Mouse (Mus musculus): Measurements from ENCODE around the gene Efs.
A peak's percentile ranks its signal among the peaks of the same experiment; 100 is the strongest.
"Not testable (repeated sequence)": the region's sequence is repeated elsewhere in the genome, so short reads cannot be mapped to it uniquely, and the experiment has no call there.

Efs gene

DNA sequence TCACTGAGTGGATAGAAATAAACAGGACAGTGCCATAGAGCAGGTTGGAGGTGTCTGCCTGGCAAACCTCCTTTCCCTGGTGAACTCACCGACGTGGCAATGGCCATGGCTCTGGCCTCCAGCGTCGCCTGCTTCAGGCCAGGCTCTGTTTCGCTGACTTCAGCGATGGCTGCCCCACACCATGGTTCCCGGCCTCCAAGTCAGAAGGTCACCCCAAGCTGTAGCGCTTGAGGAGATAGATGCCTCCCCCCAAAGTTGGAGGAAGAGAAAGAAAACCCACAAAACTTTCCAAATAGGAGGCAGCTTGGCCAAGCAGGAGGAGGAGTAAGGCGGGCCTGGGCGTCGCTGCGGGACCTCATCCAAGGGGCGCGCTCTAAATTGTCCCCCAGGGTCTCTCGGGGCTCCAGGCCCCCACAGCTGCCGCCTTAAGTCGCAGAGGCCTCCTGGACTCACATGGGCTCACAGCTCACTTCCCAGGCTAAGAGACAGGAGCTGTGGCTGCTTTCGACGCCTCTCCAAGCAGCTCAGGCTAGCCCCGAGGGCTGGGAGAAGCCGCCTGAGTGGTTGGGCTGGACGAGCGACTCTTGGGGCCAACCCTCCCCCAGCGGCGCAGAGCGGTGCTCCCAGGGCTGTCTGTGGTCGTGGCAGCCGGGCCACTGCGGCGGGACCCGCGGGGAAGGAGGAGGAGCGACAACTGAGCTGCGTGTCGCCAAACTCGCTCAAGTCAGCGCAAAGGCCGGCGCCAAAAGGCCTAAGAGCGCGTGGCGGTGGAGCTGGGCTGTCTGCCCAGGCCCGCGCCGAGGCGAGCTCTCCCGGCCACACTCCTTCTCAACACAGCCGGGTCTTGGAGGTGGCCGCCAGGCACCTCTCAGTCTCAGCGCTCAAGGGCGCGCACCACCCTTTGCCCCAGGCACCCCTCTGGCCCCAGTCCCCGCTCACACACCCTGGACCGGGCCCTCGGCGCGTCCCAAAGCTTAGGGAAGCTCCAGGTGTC is at the start of gene Efs:
Gene Efs (minus strand): TSS at position 778 of the 994 bp plus-strand sequence.
- peak; percentile 58 for DNase-seq

DNA sequence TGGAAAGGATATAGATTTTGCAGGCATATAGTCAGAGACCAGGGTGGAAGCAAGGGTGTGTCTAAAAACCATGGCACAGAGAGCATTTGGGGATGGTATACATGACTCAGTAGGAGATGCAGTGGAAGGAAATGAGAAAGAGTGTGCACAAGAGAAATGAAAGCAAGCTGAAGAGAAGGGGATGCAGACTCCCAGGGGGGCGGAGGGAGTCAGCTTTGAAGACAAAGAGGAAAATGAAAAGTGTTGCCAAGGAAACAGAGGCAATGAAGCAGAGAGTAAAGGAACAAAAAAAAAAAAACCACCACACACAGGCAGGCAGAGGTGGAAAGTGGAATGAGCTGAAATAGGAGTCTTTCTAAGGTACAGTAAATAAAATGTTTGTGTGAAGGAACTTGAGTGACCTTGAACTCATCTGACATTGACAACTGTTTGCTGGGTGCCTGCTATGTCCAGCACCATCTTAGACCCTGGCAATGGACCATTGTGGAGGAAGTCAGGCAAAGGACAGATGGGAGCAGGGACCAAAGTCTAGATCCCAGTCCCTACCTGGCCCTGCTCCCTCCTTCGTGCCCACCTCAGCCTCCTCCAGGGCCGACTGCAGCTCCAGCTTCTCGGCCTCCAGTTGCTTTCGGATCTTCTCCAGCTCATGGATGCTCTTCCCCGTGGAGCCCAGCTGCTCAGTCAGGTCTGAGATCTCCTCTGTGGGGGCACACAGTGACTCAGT is 48.3 kb upstream of the Efs start:
- no peak for DNase-seq

DNA sequence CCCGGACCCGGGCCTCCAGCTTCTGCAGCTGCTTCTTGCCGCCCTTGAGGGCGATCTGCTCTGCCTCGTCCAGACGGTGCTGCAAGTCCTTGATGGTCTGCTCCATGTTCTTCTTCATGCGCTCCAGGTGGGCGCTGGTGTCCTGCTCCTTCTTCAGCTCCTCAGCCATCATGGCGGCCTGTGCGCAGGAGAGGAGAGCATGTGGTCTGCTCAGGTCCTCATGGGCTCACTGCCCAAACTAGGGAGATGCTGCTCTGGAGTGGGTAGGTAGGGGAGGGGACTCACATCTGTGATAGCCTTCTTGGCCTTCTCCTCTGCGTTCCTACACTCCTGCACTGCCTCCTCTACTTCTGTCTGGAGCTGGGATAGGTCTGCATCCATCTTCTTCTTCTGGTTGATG is 46.9 kb upstream of the Efs start:
- DNase-seq = not testable (repeated sequence)

DNA sequence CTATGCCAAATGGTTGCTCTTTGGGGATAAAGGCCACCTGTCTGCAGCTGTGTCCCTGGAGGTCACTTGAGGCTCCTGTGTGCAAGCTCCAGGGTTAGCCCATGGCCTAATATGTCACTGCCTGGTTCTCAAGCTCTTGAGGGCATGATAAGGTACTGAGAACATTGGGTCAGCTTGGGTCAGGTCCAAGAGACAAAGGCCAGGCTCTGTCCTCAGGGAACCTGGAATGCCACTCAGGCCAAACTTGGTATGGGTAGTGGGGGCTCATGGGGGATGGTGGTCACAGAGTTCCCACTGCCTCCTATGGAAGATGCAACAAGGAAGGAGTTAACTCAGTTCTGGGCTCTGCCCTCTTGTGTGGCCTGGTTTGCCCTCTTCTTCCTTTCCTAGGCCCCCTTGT is 42.4 kb upstream of the Efs start:
- DNase-seq = no peak

DNA sequence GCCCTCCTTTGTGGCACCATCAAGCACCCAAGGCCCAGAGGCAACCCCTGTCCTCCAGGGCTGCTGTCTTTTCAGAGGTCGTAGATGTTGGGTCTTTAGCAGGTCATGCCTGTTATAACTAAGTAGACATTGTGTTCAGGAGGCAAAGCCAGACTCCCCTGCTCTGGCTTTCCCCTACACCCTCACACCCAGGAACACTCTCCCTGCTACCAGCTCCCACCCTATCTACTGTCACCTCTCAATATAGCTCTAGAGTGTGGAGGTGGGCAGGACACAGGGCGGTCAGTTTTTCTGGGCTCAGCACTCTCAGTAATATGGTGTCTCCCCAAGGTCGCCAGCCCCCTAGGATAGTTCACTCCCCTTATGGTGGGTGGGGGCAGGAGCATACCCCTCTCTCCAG is 41.9 kb upstream of the Efs start:
- no peak for DNase-seq

DNA sequence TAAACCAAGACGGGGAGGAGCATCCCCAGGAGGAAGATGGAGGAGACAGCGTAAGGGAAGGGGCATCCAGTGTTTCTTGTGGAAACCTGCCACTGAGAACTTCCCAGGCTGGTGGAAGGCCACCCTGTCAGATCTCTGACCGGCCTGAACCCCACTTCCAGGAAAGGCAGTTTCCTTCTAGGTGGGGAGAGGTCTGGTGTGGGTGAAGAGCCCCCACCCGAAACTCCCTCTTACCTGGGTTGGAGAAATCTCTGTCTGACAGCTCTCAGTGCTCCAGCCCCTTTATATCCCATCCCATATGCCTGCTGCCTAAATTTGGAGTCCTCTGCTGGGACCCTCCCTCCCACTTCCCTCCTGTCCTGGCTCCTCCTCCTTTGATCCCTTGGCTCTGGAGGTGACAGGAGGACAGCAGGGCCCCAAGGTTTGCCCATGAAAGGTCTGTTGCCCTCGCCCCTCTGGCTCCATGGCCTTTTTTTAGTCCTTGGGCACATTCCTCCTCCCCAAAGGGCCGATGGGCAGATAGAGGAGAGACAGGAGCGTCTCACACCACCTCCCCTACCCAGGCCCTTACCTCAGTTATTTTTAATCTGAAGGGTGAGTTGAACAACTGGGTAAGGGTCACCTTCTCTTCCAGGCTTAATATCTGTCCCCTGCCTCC is 40.5 kb upstream of the Efs start, which contains the start of gene Myh6:
Gene Myh6 (minus strand): TSS at position 608 of the 658 bp plus-strand sequence.
- no peak for DNase-seq

DNA sequence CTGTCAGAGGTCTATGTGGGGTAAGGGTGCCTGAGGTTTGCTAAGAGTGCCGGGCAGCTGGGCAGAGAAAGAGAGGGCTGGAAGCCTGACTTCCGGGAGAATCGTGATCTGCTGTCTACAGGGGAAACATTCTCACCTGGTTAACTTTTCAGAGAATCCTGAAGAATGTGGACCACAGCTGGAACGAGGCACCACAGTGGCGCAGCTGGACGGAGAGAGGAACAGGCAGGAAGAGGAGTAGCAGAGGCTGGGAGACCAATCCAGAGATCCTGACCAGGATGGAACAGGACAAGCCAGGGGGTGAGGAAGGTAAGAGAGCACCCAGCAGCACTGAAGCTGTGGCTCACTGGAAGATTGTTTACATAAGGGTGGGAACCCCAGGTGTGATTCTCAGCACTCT is 39.7 kb upstream of the Efs start:
- no peak for DNase-seq

DNA sequence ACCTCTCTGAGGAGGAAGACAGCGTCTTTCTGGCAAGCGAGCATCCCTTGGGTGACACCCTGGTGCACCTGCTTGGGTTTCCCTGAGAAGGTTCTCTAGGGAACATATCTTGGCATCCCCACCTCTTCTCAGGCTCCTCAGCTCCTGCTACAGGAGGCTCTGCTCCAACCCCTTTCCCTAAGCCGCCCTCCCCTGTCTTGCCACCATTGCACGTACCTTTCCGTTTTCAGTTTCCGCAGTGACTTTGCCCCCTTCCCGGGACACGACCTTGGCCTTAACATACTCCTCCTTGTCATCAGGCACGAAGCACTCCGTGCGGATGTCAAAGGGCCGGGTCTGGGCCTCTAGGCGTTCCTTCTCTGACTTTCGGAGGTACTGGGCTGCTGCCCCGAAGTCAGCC is 39.1 kb upstream of the Efs start:
- DNase-seq = no peak

DNA sequence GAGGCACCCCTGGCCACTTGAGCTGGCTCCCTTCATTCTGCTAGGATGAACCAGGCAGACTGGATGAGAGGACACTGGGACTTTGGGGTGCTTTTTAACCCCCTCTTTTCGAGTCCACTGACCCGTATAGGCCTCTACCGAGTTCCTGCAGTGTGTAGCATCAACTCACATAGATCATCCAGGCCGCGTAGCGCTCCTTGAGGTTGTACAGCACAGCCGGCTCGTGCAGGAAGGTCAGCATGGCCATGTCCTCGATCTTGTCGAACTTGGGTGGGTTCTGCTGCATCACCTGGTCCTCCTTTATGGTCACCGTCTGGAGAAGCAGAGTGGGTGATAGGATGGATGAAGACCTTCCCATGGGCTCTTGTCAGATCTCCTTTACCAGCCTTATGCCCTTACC is 37.8 kb upstream of the Efs start:
- no peak for DNase-seq

DNA sequence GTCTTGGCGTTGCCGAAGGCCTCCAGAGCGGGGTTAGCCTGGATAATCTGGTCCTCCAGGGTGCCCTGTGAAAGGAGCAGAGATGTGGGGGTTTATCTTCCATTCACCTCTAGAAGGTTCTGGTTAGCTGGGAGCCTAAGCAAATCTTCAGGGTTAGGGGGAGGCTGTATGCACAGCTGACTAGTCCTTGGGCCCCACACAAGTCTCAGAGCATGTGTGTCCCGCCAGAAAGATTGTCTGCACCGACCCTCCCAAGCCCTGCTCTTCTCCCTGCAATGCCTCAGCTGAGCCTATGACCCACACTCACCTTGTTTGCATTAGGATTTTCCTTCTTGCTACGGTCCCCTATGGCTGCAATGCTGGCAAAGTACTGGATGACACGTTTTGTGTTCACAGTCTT is 36.8 kb upstream of the Efs start:
- no peak for DNase-seq

DNA sequence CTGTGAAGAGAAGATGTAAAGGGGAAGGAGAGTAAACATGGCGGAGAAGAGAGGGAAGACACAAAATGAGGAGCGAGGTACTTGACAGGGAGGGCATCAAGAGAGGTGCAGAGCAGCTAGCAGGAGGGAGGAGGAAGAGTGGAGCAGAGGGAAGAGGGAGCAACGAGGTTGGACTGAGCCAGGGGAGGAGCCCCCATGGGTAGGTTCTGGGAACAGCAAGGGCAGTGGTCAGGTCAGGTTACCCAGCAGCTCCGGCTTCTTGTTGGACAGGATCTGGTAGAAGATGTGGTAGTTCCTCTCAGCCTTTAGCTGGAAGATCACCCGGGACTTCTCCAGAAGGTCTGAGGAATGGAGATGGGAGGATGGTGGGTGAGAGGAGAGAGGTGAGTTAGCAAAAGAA is 35.6 kb upstream of the Efs start:
- DNase-seq = no peak

DNA sequence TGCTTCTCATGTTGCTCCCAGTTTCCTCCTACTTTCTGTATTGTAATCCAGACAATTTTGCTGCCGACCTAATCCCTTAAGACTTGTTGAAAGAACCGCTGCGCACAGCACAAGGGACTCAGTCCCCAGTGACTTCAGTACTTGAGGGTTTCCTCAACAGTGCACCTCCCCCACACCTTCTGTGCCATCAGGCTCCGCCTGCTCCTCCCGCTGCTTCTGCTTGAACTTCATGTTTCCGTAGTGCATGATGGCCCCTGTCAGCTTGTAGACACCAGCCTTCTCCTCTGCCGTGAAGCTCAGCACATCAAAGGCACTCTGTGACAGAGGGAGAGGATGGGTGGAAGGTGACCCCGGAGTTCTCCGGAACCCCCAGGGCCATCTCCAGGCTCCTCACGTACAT is 34.8 kb upstream of the Efs start:
- no peak for DNase-seq

DNA sequence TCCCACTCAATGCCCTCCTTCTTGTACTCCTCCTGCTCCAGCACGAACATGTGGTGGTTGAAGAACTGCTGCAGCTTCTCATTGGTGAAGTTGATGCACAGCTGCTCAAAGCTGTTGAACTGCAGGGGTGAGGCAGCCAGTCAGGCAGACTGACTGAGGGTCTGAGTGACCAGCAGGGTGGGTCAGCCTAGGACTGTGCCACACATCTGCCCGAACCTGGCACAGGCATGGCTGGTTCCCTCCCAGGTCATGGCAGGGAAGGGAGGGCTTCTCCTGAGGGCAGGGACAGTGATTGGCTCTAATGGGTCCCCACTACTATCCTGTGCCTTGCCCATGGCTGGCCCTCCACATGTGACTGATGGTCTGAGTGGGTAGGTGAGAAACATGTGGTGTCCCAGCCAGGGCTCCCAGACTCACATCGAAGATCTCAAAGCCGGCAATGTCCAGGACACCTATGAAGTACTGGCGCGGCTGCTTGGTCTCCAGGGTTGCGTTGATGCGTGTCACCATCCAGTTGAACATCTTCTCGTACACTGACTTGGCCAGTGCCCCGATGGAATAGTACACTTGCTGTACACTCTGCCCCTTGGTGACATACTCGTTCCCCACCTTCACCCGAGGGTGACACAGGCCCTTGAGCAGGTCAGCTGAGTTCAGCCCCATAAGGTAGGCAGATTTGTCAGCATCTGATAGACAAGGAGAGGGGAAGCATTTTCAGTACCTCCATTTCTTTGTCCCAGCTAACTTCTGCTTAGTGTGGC is 34.1 kb upstream of the Efs start:
- not testable (repeated sequence) for DNase-seq

DNA sequence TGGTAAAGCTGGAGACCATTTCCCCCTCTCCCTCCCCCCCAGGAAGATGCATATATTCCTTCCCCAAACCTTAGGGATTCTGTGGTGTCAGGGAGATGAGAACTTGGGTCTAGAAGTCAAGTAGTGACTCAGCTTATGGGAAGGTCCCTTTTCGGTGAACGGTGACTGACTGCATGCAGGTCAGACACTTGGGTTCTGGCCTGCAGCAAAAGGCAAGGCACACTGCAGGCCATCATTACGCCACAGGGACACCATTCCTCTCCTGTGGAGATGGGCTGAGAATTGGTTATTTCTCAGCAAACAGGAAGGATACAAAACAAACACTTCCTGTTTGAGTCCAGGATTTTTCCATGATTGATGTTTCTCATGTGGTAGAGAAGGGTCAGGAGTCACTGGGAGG is 33.3 kb upstream of the Efs start:
- no peak for DNase-seq

DNA sequence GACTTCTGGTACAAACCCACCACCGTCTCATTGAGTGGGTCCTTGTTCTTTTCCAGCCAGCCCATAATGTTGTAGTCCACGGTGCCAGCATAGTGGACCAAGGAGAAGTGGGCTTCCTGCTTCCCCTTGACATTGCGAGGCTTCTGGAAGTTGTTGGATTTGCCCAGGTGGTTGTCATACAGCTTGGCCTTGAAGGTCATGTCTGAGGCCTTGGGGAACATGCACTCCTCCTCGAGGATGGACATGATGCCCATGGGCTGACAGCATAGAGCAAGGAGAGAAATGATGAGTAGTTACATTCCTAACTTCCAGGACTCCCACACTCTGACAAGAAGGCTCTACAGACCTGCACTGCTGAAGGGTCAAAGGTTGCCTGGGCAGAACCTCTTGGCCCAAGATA is 32.6 kb upstream of the Efs start:
- DNase-seq = no peak

DNA sequence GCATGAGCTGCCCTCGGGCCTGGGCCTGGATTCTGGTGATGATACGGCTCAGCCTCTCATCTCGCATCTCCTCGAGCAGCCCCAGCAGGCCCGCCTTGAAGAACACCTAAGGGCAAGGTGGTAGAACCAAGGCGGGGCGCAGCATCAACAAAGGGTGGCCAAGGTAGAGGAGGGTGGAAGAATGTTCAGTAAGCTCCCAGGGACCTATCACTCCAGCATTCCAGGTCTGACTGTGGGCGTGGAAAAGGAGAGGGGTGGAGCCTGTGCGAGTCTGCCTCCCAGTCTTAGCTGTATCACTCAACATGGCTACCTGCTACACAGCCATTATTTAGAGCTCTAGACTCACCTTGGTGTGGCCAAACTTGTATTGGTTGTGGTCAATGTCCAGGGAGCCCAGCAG is 30.6 kb upstream of the Efs start:
- no peak for DNase-seq

DNA sequence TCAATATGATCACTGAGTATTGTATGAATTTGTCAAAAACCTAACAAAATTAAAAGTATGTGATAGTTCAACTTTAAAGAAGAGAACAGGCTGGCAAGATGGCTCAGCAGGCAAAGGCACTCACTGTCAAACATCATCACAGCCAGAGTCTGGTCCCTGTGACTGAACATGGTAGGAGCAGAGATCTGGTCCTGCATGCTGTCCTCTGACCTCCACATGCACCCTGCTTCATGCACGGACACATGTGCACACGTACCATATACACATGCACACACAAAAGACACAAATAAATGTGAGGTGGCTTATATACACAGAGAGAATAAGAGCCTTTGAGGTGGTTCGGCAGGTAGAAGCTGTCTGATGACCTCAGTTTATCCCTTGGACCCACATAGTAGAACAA is 29.6 kb upstream of the Efs start:
- DNase-seq = no peak

DNA sequence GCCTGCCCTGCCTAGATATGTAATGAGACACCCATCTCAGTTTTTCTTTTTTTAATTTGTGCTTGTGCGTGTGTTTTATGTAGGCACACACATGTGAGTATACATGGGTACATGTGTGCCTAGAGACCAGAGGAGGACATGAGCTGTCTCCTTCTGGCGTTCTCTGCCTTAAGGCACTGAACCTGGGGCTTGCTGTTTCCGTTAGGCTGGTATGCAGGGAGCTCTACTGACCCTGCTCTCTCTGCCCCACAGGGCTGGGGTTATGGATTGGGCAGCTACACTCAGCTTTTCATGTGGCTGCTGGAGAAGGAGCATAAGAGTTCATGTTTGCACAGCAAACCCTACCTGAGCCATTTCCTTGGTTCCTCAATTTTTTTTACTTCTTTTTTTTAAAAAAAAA is 28.5 kb upstream of the Efs start:
- no peak for DNase-seq

DNA sequence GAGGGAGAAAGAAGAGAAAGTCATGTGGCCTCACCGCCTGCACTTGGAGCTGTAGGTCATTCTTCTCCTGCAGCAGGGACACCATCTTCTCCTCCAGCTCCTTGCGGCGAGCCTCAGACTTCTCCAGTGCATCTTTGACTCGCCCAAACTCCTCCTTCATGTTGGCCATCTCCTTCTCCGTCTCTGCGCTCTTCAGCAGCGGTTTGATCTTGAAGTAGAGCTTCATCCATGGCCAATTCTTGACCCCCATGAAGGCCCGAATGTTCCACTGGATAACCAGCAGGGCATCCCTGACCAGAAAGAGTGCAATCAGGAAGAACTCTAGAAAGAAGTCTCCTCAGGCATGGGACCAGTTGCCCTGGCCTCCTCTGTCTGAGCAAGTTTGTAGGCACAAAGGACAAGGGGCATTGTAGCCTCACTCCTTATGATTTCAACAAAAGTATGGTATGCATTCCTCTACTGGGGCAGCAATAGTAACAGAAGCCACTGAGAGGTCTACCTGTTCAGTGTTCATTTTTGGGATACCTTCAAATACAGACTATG is 27.8 kb upstream of the Efs start:
- DNase-seq = no peak

DNA sequence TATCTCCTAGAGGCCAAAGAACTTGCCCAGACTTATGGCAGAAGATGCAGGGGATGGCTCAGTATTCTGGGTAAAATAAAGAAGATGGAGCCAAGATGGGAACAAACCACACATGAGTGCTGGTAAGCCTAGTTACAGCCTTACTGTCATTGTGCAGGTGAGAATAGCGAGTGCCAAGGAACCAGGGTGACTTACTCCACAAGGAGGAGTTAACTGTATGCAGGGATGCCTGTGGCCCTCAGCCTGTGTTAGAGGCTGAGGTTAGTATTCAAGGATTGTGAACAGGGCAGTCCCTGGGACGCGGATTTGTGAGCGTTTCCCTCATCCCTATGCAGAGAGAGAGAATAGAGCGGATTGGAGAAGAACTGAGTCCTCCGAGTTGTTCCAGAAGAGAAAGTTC is 25.7 kb upstream of the Efs start:
- DNase-seq = no peak

DNA sequence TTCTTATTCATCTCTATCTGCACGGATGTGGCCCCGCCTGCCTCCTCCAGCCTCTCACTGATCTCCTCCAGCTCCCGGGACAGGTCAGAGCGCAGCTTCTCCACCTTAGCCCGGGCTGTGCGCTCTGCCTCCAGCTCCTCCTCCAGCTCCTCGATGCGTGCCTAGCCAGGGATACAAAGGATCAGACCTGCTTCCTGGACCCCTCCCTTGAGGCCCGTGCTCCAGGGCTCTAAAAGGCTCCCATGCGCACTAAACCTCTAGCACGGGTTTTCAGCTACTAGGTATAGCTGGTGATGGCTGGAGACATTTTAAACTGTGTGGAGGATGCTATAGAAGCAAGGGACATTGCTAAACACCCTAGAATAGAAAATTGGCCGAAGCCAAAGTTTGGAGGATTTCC is 24.6 kb upstream of the Efs start:
- DNase-seq = no peak

DNA sequence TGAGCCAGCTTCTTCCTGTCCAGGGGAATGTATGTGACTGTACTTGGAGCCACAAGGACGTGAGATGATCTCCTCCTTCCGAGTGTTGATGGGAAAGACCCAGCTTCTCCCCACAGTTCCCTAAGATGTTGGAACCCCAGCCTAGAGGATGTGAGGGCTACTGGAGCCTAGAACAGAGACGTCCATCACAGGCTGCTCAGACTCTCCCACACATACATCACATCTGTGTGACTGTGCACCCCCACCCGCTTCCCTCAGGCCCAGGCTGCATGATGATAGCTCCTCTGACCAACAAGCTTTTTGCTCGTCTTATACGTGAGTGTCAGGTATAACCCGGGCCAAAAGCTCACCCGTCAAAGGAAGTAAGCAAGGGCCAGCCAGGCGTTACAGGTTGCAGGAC is 22.9 kb upstream of the Efs start:
- no peak for DNase-seq

DNA sequence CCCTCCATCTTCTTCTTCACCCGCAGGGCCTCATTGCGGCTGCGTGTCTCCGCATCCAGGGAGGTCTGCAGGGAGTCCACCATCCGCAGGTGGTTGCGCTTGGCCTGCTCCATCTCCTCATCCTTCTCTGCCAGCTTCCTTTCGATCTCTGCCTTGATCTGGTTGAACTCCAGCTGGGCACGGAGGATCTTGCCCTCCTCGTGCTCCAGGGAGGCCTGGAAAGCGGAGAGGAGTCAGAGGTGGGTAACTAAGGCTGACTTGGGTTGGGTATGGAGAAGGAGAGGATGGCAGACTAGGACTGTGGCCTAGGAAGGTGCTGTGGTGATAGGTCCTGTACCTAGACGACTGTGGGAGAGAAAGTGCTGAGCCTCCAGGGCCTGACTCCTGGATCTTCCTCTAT is 21.1 kb upstream of the Efs start:
- DNase-seq = not testable (repeated sequence)
